Mouse (Mus musculus) limb, embryonic 14.5 days (tissue): ENCODE measurements around the gene Fkbp10. TPM values are rescaled to one million over a fixed set of nuclear protein-coding genes. Genes with fewer than 3 reads are reported as not detected.

Experiments used
- ATAC-seq: fragments of 200-750 bp; cut with Nextera tagmentation; 2 replicates; pipeline ENCODE4 v1.8.0; 2017; ENCODE audit warnings: low read depth, moderate number of reproducible peaks, moderate TSS enrichment; ENCODE audit not compliant: low FRiP score
- DNase-seq: peaks from one replicate; pipeline ENCODE4 v3.0.0-alpha.2; 2015; ENCODE audit warnings: low spot score
- H3K27ac ChIP-seq: fragments of 300-500 bp; sonication (generic); replicated peaks from 2 replicates; pipeline ENCODE4 v1.5.1; 2014; ENCODE audit warnings: low read depth, mild to moderate bottlenecking, low read length, moderate library complexity, mixed read lengths
- H3K27me3 ChIP-seq: fragments of 300-500 bp; sonication (generic); 2 replicates; pipeline ENCODE4 v1.6.1; 2014; ENCODE audit warnings: low read length, mixed read lengths; ENCODE audit not compliant: control insufficient read depth, insufficient read depth
- H3K36me3 ChIP-seq: fragments of 300-500 bp; sonication (generic); 2 replicates; pipeline ENCODE4 v1.6.1; 2014; ENCODE audit warnings: mild to moderate bottlenecking, low read length, moderate library complexity, mixed read lengths; ENCODE audit not compliant: control insufficient read depth, insufficient read depth
- H3K4me1 ChIP-seq: fragments of 300-500 bp; sonication (generic); 2 replicates; pipeline ENCODE4 v1.6.1; 2014; ENCODE audit warnings: antibody characterized with exemption, low read length, mixed read lengths; ENCODE audit not compliant: control insufficient read depth, insufficient read depth
- H3K4me2 ChIP-seq: fragments of 300-500 bp; sonication (generic); replicated peaks from 2 replicates; pipeline ENCODE4 v1.6.1; 2014; ENCODE audit warnings: low read depth, mild to moderate bottlenecking, low read length, moderate library complexity; ENCODE audit not compliant: severe bottlenecking
- H3K4me3 ChIP-seq: fragments of 300-500 bp; sonication (generic); replicated peaks from 2 replicates; pipeline ENCODE4 v1.5.1; 2014; ENCODE audit warnings: low read length
- H3K9ac ChIP-seq: fragments of 300-500 bp; sonication (generic); 2 replicates; pipeline ENCODE4 v1.6.1; 2014; ENCODE audit warnings: mild to moderate bottlenecking, low read depth, low read length, moderate library complexity; ENCODE audit not compliant: severe bottlenecking
- H3K9me3 ChIP-seq: fragments of 300-500 bp; sonication (generic); 2 replicates; pipeline ENCODE4 v1.6.1; 2016; ENCODE audit warnings: low read length; ENCODE audit not compliant: control insufficient read depth
- POLR2A ChIP-seq: fragments of 200-500 bp; IDR thresholded peaks from 2 replicates; pipeline ENCODE4 v1.8.0; 2012; ENCODE audit warnings: inconsistent platforms, mild to moderate bottlenecking, moderate library complexity, borderline replicate concordance; ENCODE audit not compliant: insufficient read depth, insufficient read length; ENCODE audit errors: extremely low read depth
- WGBS: fragments of 180-500 bp; shearing (Covaris S2); extraction: QIAGEN DNeasy Blood & Tissue Kit; methylation state at CpG from one replicate; pipeline ENCODE4 v1.1.7; 2014; 5-methylcytosine and 5-hydroxymethylcytosine counted together
- polyA plus RNA-seq, 2 experiments: library from polyadenylated mRNA; depleted of rRNA in 1 of 2; stranded (reverse) in 1 of 2; unstranded in 1 of 2; fragments of >200 nt; fragmentation: Nextera tagmentation in 1 of 2; extraction: Ambion mirVana in 1 of 2; gene quantifications; 2 replicates each; pipeline versions ENCODE4 v1.2.1 to v1.2.3; 2012 to 2014

Fkbp10 gene
- polyA plus RNA-seq, 2 experiments, result 179 to 251 TPM

DNA sequence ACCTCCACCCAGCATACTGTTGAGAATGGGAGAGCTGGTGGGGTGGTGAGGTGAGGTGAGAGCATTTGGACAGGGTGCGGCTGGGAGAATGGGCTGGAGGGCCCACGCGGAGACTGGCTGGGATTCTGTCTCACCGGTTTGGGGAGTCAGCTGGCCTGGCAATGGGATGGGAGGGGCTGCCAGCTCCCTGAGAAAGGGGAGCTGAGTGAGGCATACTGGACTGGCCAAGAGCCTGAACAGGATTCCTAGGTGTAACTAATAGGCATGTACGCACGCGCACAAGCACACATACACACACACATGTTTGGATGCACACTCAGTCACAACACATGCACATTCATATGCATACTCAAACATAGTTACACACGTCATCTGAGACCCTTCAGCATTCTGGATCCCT lies 9.2 kb upstream of the Fkbp10 start:
- 85% methylated on average over 8 of the region's 8 CpGs for WGBS
- H3K9me3 ChIP-seq, result no peaks in the 10 kb centered on the region
- H3K36me3 ChIP-seq, result peaks cover 39% of the 10 kb centered on the region
- no peak overlapping the region for H3K27ac ChIP-seq
- no peaks in the 10 kb centered on the region for H3K4me1 ChIP-seq
- H3K4me3 ChIP-seq, result no peak overlapping the region
- no peaks in the 10 kb centered on the region for H3K27me3 ChIP-seq
- DNase-seq, result no peak
- no peak for ATAC-seq
- H3K4me2 ChIP-seq, result no peak overlapping the region
- no peak for TF ChIP-seq POLR2A
- no peak overlapping the region for H3K9ac ChIP-seq

DNA sequence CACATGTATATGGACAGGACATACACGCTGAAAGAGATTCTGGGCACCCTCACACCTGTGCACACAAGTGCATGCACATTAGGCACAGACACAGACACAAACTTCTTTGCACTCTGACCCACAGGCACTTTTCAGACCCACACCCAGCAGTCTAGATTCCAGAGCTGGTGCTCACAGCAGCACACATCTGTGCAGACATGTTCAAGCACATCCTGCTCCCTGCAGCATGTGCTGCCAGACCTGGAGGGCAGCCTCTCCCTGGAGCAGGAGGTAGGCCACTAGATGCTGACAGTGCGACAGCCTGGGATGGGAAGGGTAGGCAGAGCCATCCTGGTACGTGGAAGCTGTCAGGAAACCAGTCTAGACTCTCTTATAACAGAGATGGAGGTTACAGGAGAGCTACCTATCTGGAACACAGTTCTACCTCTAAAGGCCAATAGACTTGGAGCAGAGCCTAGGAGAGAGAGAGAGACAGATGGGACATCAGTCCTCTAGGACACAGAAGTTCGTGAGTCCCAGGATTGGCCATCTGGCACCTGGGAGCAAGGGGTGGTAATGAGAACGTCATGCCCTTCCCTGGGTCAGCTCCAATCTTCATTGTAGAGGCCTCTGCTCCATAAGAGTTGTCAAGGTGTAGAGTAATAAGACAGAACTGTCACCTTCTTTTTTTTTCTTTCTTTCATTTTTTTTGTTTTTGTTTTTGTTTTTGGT lies 8.3 kb upstream of the Fkbp10 start:
- Histone ChIP-seq H3K27ac (no peak overlapping the region), H3K9ac (no peak overlapping the region)
- no peak for TF ChIP-seq POLR2A

DNA sequence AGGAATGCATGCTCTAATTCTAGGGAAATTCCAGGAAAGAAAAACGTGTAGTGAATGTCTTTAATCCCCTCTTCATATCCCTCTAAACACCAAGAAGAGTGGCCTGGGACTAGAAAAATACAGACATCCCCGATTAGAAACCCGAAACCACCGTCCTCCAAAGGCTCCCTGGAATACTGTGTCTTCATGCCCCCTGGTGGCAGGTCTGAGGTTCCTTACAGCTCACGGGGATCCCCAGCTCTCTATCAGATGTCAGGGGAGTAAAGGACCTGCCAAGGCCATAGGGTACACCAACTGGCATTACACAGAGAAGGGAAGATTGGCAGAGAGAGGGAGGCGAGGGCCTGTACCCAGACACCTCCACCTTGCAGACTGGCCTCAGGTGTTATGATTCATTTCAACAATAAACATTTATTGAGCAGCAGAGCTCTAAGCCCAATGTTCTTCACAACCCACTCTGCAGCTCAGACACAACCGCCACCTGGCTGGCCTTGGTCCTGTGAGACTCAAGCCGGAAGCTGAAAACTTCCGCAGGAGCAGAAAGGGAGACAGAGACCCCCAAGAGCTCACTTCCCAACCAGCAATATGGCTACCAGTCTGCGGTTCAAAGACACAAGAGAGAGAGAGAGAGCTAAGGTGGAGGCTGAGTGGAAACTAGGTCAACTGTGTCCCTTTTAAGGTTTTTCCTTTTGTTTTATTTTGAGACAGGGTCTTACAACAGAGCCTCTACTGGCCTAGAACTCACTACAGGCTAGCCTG lies 7.2 kb upstream of the Fkbp10 start:
- Histone ChIP-seq H3K27ac (no peak overlapping the region), H3K36me3 (peaks cover 52% of the 10 kb centered on the region), H3K9ac (no peak overlapping the region), H3K4me2 (no peak overlapping the region), H3K9me3 (no peaks in the 10 kb centered on the region), H3K4me1 (peaks cover 17% of the 10 kb centered on the region), H3K27me3 (no peaks in the 10 kb centered on the region), H3K4me3 (no peak overlapping the region)
- WGBS, result 38% methylated on average over 10 of the region's 10 CpGs
- TF ChIP-seq POLR2A, result no peak
- DNase-seq, result peak; percentile 75
- ATAC-seq, result peak; percentile 35; the same call in 1 of the 2 replicates

More for the DNA sequence above, 8.3 kb upstream of the Fkbp10 start:
- no peak overlapping the region for H3K4me3 ChIP-seq
- H3K36me3 ChIP-seq, result peaks cover 47% of the 10 kb centered on the region
- H3K9me3 ChIP-seq, result no peaks in the 10 kb centered on the region
- H3K27me3 ChIP-seq, result no peaks in the 10 kb centered on the region
- H3K4me2 ChIP-seq, result no peak overlapping the region
- no peak for ATAC-seq
- DNase-seq, result no peak
- 80% methylated on average over 5 of the region's 5 CpGs for WGBS
- H3K4me1 ChIP-seq, result peaks cover 6% of the 10 kb centered on the region; the same call in 1 of the 2 replicates

DNA sequence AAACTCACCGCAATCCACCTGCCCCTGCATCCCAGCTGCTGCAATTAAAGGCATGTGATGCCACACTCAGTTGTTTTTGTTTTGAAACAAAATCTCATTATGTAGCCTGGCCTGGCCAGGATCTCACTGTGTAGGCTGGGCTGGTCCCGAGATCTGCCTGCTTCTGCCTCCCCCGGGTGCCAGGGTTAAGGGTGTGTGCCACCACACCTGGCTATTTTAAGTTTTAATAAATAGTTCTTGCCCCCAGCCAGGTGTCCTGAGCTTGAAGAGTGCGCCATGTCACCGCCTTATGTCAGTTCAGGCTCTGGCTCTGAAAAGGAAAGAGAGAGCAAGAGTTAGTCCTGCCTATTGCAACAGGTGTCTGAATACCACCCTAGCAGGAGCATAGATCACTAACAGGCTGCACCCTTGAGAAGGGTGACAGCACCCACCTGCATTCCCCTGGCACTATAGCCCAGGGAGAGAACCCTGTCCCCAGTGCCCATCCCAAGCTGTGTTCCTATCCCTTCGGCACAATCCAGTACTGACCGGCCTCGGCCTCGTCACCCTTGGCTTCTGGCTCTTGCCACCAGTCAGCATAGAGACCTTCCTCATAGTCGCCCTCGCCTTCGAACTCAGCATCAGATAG lies 6.5 kb upstream of the Fkbp10 start:
- Histone ChIP-seq H3K4me2 (no peak overlapping the region), H3K36me3 (peaks cover 52% of the 10 kb centered on the region), H3K4me1 (peaks cover 22% of the 10 kb centered on the region), H3K27ac (no peak overlapping the region), H3K4me3 (no peak overlapping the region), H3K9me3 (no peaks in the 10 kb centered on the region), H3K9ac (no peak overlapping the region), H3K27me3 (no peaks in the 10 kb centered on the region)
- no peak for DNase-seq
- 91% methylated on average over 12 of the region's 12 CpGs for WGBS
- no peak for TF ChIP-seq POLR2A
- ATAC-seq, result no peak

DNA sequence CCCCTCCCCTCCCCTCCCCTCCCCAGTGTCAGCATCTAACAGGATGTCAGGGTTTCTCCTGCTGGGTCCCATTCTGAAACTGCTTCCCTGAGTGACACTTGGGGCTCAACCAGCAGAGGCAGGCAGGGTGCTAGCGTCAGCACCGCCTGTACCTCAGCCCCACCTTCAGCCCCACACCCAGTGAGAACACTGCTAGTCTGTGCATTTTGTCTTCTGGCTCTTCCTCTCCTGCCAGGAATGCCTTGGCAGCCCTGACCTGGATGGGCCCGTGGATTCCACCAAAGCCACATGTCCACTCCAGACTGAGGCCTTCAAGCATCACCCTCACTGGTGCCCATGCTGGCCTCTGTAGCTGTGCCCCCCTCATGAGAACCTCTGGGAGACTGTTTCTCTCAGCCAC lies 5.8 kb upstream of the Fkbp10 start:
- H3K9me3 ChIP-seq, result no peaks in the 10 kb centered on the region
- WGBS, result 71% methylated on average over 3 of the region's 3 CpGs

More for the DNA sequence above, 5.8 kb upstream of the Fkbp10 start:
- H3K27me3 ChIP-seq, result no peaks in the 10 kb centered on the region
- peaks cover 52% of the 10 kb centered on the region for H3K36me3 ChIP-seq
- no peak overlapping the region for H3K4me2 ChIP-seq
- H3K4me1 ChIP-seq, result peaks cover 22% of the 10 kb centered on the region
- H3K9ac ChIP-seq, result no peak overlapping the region
- no peak overlapping the region for H3K4me3 ChIP-seq
- DNase-seq (no peak), ATAC-seq (no peak)
- no peak for TF ChIP-seq POLR2A
- H3K27ac ChIP-seq, result no peak overlapping the region
